In genomic region chr17:35027277-35028068, GRCm38 (mm10) we compare ENCODE assay signal across 8 mouse cellular contexts. TPM values are rescaled to one million over a fixed set of nuclear protein-coding genes. Genes with fewer than 3 reads are reported as not detected.
A peak's percentile ranks its signal among the peaks of the same experiment; 100 is the strongest.
DNase-seq lines count a peak whose midpoint lies in the region; ATAC-seq lines count a peak whose summit lies in the region.

Gene Sapcd1 (minus strand): TSS chr17:35028016.

- 35% methylated on average over 13 of the region's 13 CpGs for WGBS in kidney, embryonic 16.5 days
- 38% methylated on average over 13 of the region's 13 CpGs for WGBS in forebrain, embryonic 10.5 days
- WGBS in intestine, embryonic 16.5 days, result 40% methylated on average over 13 of the region's 13 CpGs
- 24% methylated on average over 13 of the region's 13 CpGs for WGBS in midbrain, embryonic 13.5 days

- no peak within 1 kb of the TSS for H3K4me3 ChIP-seq in kidney, embryonic 16.5 days (ENCODE audit: low read length)
- peak within 1 kb of the TSS; percentile 28 for H3K4me3 ChIP-seq in forebrain, embryonic 10.5 days
- H3K4me3 ChIP-seq in intestine, embryonic 16.5 days (ENCODE audit: low read length), result peak within 1 kb of the TSS; percentile 1
- no peak within 1 kb of the TSS for H3K4me3 ChIP-seq in midbrain, embryonic 13.5 days (replicated peaks)

- DNase-seq in kidney, postnatal 14 days, result no peak
- peak; percentile 63 for DNase-seq in MN1 (ENCODE audit: low spot score)
- DNase-seq in forebrain, embryonic 10.5 days (ENCODE audit: extremely low spot score, low spot score), result peak; percentile 19
- no peak for DNase-seq in c-Kit-positive CD71-positive TER-119-positive erythroid progenitor cells, embryonic 14.5 days (ENCODE audit: low spot score)
- no peak for DNase-seq in urinary bladder, adult 18-20 months (ENCODE audit: low spot score in 2 of 2)

- H3K4me2 ChIP-seq in kidney, embryonic 16.5 days (replicated peaks; ENCODE audit: low read depth, low read length), result 0 out of 2 replicates have a peak within 1 kb of the TSS, but pooled peaks have one; percentile 12
- 0 out of 2 replicates have a peak within 1 kb of the TSS, but pooled peaks have one; percentile 3 for H3K4me2 ChIP-seq in intestine, embryonic 16.5 days (ENCODE audit: low read depth, low read length)
- H3K4me2 ChIP-seq in midbrain, embryonic 13.5 days (replicated peaks), result peak within 1 kb of the TSS; percentile 11; the same call in 1 of the 2 replicates

- H3K27me3 ChIP-seq in kidney, embryonic 16.5 days (ENCODE audit: insufficient read depth, low read length), result no peaks in the 10 kb centered on the region
- H3K27me3 ChIP-seq in forebrain, embryonic 10.5 days (ENCODE audit: poor library complexity, severe bottlenecking), result 0 out of 2 replicates have a peak, but pooled peaks cover 3% of the 10 kb centered on the region
- H3K27me3 ChIP-seq in intestine, embryonic 16.5 days (replicated peaks; ENCODE audit: control insufficient read depth, insufficient read depth, low read length), result no peaks in the 10 kb centered on the region
- no peaks in the 10 kb centered on the region for H3K27me3 ChIP-seq in midbrain, embryonic 13.5 days

- ATAC-seq in kidney, embryonic 16.5 days (ENCODE audit: low FRiP score, low TSS enrichment), result peak; percentile 46
- ATAC-seq in intestine, embryonic 16.5 days, result peak; percentile 57
- ATAC-seq in midbrain, embryonic 13.5 days, result peak; percentile 75

- H3K4me1 ChIP-seq in kidney, embryonic 16.5 days (ENCODE audit: insufficient read depth, low read length), result peaks cover 25% of the 10 kb centered on the region
- H3K4me1 ChIP-seq in forebrain, embryonic 10.5 days, result peaks cover 60% of the 10 kb centered on the region
- peaks cover 15% of the 10 kb centered on the region for H3K4me1 ChIP-seq in intestine, embryonic 16.5 days (ENCODE audit: control insufficient read depth, insufficient read depth, low read length)
- peaks cover 32% of the 10 kb centered on the region for H3K4me1 ChIP-seq in midbrain, embryonic 13.5 days (replicated peaks)

- H3K9me3 ChIP-seq in kidney, embryonic 16.5 days (ENCODE audit: low read length), result no peaks in the 10 kb centered on the region
- H3K9me3 ChIP-seq in forebrain, embryonic 10.5 days, result no peaks in the 10 kb centered on the region
- H3K9me3 ChIP-seq in intestine, embryonic 16.5 days (ENCODE audit: control insufficient read depth, low read length), result no peaks in the 10 kb centered on the region
- no peaks in the 10 kb centered on the region for H3K9me3 ChIP-seq in midbrain, embryonic 13.5 days

- peak within 1 kb of the TSS; percentile 35; the same call in 1 of the 2 replicates for H3K27ac ChIP-seq in kidney, embryonic 16.5 days (ENCODE audit: low read length)
- H3K27ac ChIP-seq in forebrain, embryonic 10.5 days, result peak within 1 kb of the TSS; percentile 80
- H3K27ac ChIP-seq in intestine, embryonic 16.5 days (ENCODE audit: low read length), result peak within 1 kb of the TSS; percentile 78
- peak within 1 kb of the TSS; percentile 73 for H3K27ac ChIP-seq in midbrain, embryonic 13.5 days

- H3K36me3 ChIP-seq in kidney, embryonic 16.5 days (ENCODE audit: insufficient read depth, low read length), result no peaks in the 10 kb centered on the region
- H3K36me3 ChIP-seq in forebrain, embryonic 10.5 days (replicated peaks), result no peaks in the 10 kb centered on the region
- no peaks in the 10 kb centered on the region for H3K36me3 ChIP-seq in intestine, embryonic 16.5 days (ENCODE audit: control insufficient read depth, insufficient read depth, low read length)
- H3K36me3 ChIP-seq in midbrain, embryonic 13.5 days, result no peaks in the 10 kb centered on the region

- H3K9ac ChIP-seq in kidney, embryonic 16.5 days (replicated peaks; ENCODE audit: low read length), result peak within 1 kb of the TSS; percentile 42
- peak within 1 kb of the TSS; percentile 34; the same call in 1 of the 2 replicates for H3K9ac ChIP-seq in intestine, embryonic 16.5 days (ENCODE audit: low read depth, low read length)
- H3K9ac ChIP-seq in midbrain, embryonic 13.5 days (replicated peaks), result peak within 1 kb of the TSS; percentile 12; the same call in 1 of the 2 replicates

RNA-seq across cellular contexts. Expression of gene Sapcd1, which starts in this region (rescaled TPM):
- 5.7 and 7.1 TPM in 2 replicates for polyA plus RNA-seq in kidney, embryonic 16.5 days (2015; fragmentation: Nextera tagmentation; extraction: Ambion mirVana)
- 3.0 and 4.1 TPM in 2 replicates for polyA plus RNA-seq in forebrain, embryonic 10.5 days (2016; fragmentation: Nextera tagmentation; extraction: Ambion mirVana)
- 11.3 TPM in 2 replicates for polyA plus RNA-seq in intestine, embryonic 16.5 days (2015; fragmentation: Nextera tagmentation; extraction: Ambion mirVana)
- 3.8 and 4.3 TPM in 2 replicates for polyA plus RNA-seq in midbrain, embryonic 13.5 days (2015; fragmentation: Nextera tagmentation; extraction: Ambion mirVana)

Comparison
In these comparisons a context has a peak if more than half of its experiments do, and no peak if none do; other contexts are left out.
1. H3K4me3 ChIP-seq: peak in forebrain, embryonic 10.5 days (single experiment) and intestine, embryonic 16.5 days (single experiment); none in kidney, embryonic 16.5 days (single experiment) and midbrain, embryonic 13.5 days (single experiment).
2. DNase-seq: peak in MN1 (single experiment) and forebrain, embryonic 10.5 days (single experiment); none in kidney, postnatal 14 days (single experiment), c-Kit-positive CD71-positive TER-119-positive erythroid progenitor cells, embryonic 14.5 days (single experiment) and urinary bladder, adult 18-20 months (0 of 2).
3. Peak in every context shown above with its lines, with median percentiles within 50 percentile points of each other: ATAC-seq, H3K27ac ChIP-seq, H3K4me2 ChIP-seq and H3K9ac ChIP-seq.